Mouse (Mus musculus): ENCODE data around the gene Snap91. TPM values are rescaled to one million over a fixed set of nuclear protein-coding genes. Genes with fewer than 3 reads are reported as not detected.

Snap91 gene
- polyA plus RNA-seq, 1 experiment from 2014 or later, result 113 TPM

GRCm38 (mm10) chr9:86716540-86716939 lies 163.9 kb downstream of the Snap91 start:
- Histone ChIP-seq H3K9me3 (no peaks in the 10 kb centered on the region), H3K9ac (no peak overlapping the region), H3K27ac (replicated peaks) (no peak overlapping the region), H3K27me3 (no peaks in the 10 kb centered on the region), H3K4me3 (no peak overlapping the region), H3K4me1 (replicated peaks) (no peaks in the 10 kb centered on the region), H3K4me2 (no peak overlapping the region), H3K36me3 (no peaks in the 10 kb centered on the region)
- WGBS, result 47% methylated on average over 2 of the region's 2 CpGs
- ATAC-seq (ENCODE audit: low read depth), result no peak

Other genes with a start within 250 kb of the Snap91 start
- gene Me1, start 184.7 kb downstream of the Snap91 start, polyA plus RNA-seq (2015; fragmentation: Nextera tagmentation; extraction: Ambion mirVana), result 36.8 and 38.3 TPM in 2 replicates
- 11.7 and 13.5 TPM in 2 replicates for gene Prss35, start 137.0 kb downstream of the Snap91 start, polyA plus RNA-seq (2015; fragmentation: Nextera tagmentation; extraction: Ambion mirVana)
- 6.0 and 6.1 TPM in 2 replicates for gene Ripply2, start 134.9 kb upstream of the Snap91 start, polyA plus RNA-seq (2015; fragmentation: Nextera tagmentation; extraction: Ambion mirVana)
- gene Cyb5r4, start 141.4 kb upstream of the Snap91 start, polyA plus RNA-seq (2015; fragmentation: Nextera tagmentation; extraction: Ambion mirVana), result 93.5 and 94.9 TPM in 2 replicates